Mouse (Mus musculus): ENCODE results near the gene Rasgrp4.

DNA sequence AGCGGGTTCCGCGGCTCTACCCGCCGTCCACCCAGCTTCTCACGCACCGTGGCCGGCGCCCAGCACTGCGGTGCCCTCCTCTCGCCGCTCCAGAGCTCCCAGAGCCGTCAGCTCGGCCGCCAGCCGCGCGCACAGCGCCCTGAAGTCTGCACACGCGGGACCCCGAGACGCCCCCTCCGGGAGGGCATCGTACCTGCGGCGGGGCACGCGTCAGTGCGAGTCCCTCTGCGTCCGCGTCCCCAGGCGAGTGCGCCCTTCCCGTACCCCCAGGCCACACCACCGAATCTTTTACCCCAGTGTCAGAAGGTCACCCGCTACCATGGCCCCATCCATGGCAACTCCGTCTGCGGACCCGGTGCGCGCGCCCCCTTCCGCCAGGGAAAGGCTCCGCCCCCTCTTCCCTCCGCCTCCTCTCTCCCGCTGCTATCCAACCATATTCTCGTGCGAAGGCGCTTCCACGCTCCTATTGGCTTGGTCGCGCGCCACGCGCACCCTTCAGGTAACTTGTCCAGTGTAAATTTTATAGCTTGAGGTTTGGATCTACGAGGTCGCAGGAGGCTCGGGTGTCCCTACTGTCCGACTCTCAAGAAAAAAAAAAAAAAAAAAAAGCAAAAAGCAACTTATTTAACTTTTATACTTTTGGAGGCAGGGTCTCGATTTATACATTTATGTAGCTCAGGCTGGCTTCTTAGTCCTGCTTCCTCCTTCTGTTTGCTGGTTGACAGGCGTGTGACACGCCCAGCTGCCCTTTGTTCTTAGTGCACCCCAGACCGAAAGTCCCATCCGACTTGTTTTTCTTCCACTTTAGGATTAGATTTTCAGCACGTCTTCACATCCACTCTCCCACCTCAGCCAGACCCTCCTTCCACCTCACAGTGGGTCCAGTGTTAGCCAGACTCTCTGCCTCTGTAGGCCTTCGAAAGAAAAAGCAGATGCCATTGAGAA lies 21.5 kb downstream of the Rasgrp4 start, which contains the start of gene Fam98c:
- TF ChIP-seq CTCF (conservative IDR thresholded peaks at IDR 0.05; ENCODE audit: insufficient read depth, insufficient read length, low read depth, low read length) (0 out of 2 replicates have a peak, but pooled peaks have one; percentile 22), POLR2A (IDR thresholded peaks at IDR 0.05; ENCODE audit: low read depth, low read length) (no peak)

All from kidney, adult 2 months (tissue).